Mouse (Mus musculus) forebrain, embryonic 14.5 days (tissue): ENCODE data around the gene Nipa2. TPM values are rescaled to one million over a fixed set of nuclear protein-coding genes. Genes with fewer than 3 reads are reported as not detected.

ENCODE experiments used
- polyA plus RNA-seq: library from polyadenylated mRNA; unstranded; fragments of >200 nt; fragmentation: Nextera tagmentation; extraction: Ambion mirVana; gene quantifications from 2 replicates; pipeline ENCODE4 v1.2.1, GENCODE M21; 2014

The Nipa2 gene
- polyA plus RNA-seq, 1 experiment from 2014 or later, result 50.8 TPM

Other genes with a start within 250 kb of the Nipa2 start
- gene Siglech, start 194.3 kb downstream of the Nipa2 start, polyA plus RNA-seq, result 2.8 and 2.9 TPM in 2 replicates
- 31.2 and 32.5 TPM in 2 replicates for gene Tubgcp5, start 168.3 kb downstream of the Nipa2 start, polyA plus RNA-seq
- gene Cyfip1, start 120.7 kb downstream of the Nipa2 start, polyA plus RNA-seq, result 54.5 and 69.5 TPM in 2 replicates
- gene Nipa1, start 57.5 kb upstream of the Nipa2 start, polyA plus RNA-seq, result 14.4 and 17.5 TPM in 2 replicates
- 27.4 and 43.6 TPM in 2 replicates for gene Herc2, start 87.7 kb upstream of the Nipa2 start, polyA plus RNA-seq